Mouse (Mus musculus) brain, embryonic 14.5 days (tissue): ENCODE data around the gene Tgfbr3l. TPM values are rescaled to one million over a fixed set of nuclear protein-coding genes. Genes with fewer than 3 reads are reported as not detected.
A peak's percentile ranks its signal among the peaks of the same experiment; 100 is the strongest.

Experiments used
- DNase-seq: peaks from one replicate; pipeline ENCODE4 v3.0.0-alpha.2; 2011; ENCODE audit warnings: low read depth
- CTCF ChIP-seq: fragments of 200-500 bp; IDR thresholded peaks from 2 replicates; pipeline ENCODE4 v1.5.1; 2012; ENCODE audit warnings: inconsistent platforms, mild to moderate bottlenecking, moderate library complexity, borderline replicate concordance; ENCODE audit not compliant: insufficient read depth, insufficient read length; ENCODE audit errors: extremely low read depth
- POLR2A ChIP-seq: fragments of 200-500 bp; IDR thresholded peaks from 2 replicates; pipeline ENCODE4 v1.6.1; 2012; ENCODE audit warnings: mild to moderate bottlenecking, inconsistent platforms, borderline replicate concordance; ENCODE audit not compliant: poor library complexity, insufficient read depth, insufficient read length, severe bottlenecking; ENCODE audit errors: extremely low read depth
- polyA plus RNA-seq: library from polyadenylated mRNA; depleted of rRNA; stranded (reverse); fragments of >200 nt; gene quantifications from 2 replicates; pipeline ENCODE4 v1.2.3, GENCODE M21; 2012; rRNA removed

Gene Tgfbr3l
- polyA plus RNA-seq: 47.4 and 61.4 TPM in 2 replicates

DNA sequence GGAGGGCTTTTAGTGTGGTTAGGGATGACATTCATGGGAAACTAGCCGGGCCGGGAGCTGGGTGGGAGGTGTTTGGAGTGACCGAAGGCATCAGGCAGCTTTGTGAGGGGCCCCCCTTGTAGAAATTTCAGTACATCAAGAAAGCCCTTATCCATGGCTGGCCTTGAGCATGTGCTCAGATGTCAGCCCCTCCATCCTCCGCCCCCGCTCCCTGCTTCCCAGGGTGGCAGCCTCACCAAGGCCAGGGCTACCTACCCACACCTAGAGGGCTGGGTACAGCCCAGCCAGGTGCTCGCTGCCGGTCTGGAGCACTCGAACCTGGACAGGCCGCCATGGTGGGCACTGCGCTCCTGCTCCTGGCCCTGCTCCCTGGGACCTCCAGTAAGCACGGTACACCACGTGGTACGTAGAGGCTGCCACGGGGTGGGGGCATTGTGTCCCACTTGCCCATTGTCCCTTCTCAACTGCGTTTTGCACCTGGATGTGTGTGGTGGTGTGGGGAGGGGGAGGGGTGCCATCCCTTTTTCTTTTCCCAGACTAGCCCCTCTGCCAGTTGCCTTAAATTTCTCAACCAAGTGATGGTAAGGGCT, at the start of gene Tgfbr3l:
TSS of gene Tgfbr3l (plus strand) at position 264 of the 590 bp plus-strand sequence.
- TF ChIP-seq CTCF: no peak
- TF ChIP-seq POLR2A: no peak
- DNase-seq: no peak

DNA sequence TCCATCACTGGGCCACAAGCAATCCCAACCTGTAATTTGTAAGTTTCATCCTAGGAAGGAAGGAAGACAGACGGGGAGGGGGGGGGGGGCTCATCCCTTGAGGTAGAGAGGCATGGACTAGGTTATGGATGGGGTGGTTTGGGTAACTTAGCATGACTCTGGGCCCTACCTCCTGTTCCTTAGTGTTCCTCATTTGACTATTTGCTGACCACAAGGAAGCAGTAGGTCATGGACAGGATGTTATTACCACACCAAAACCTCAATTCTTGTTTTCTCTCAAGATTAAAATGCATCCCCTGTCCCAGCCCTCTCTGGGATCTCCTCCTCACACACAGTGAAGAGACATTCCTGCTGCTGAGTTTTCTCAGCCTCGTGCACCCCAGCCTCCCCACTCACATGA, 46.7 kb upstream of the Tgfbr3l start:
- no peak for TF ChIP-seq POLR2A
- no peak for TF ChIP-seq CTCF
- no peak for DNase-seq

DNA sequence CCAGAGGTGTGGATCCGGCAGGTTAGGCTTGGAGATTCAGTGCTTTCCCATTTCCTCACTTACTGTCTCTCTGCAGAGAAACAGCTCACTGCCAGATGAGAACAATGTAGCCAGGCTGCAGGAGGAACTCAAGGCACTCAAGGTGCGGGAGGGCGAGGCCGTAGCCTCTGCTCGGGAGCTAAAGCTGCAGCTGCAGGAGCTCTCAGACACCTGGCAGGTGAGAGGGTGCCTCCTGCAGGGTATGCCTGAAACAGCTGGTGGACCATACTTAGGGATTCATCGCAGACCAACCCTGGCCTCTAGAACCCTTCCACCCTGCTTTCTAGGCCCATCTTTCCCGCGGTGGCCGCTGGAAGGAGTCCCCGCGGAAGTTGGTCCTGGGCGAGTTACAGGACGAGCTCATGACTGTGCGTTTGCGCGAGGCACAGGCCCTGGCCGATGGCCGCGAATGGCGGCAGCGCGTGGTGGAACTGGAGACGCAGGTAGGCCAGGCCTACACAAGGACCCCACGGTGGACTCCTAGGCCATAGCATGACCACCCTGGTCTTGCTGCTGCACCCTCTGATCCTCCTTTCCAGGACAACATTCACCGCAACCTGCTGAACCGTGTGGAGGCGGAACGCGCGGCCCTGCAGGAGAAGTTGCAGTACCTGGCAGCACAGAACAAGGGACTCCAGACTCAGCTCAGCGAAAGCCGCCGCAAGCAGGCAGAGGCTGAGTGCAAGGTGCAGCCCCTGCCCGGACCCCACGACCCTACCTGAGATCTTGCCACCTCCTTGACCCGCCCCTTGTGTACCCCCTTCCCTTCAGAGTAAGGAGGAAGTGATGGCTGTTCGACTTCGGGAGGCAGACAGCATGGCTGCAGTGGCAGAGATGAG, 42.5 kb upstream of the Tgfbr3l start:
- no peak for DNase-seq
- TF ChIP-seq CTCF (no peak), POLR2A (no peak)

DNA sequence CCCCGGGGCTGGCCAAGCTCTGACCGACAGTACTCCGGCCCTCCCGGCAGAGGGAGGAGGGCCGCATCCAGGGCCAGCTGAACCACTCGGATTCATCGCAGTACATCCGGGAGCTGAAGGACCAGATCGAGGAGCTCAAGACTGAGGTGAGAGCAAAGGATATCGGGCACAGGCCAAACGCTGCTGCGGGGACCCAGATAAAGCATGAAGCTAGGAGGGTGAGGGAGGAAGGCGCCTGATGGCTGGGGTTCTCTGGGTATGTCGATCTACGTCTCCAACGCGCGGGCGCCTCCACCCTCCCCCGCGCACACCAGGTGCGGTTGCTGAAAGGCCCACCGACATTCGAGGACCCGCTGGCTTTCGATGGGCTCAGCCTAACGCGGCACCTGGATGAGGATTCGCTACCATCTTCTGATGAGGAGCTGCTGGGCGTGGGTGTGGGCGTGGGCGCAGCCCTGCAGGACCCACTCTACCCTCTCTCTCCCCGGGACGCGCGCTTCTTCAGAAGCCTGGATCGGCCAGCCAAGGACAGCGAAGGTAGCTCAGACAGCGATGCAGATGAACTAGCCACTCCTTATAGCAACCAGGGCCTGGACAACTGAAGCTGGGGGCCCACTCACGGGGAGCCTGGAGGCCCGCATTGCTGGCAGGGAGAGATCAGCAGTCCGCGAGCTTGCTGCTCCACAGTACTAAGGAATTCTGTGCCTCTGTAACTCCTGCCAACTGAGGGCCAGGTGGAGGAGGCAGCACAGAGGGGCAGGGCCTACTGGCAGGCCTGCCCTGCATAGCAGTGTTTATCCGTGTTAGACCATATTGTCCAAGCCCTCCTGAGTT, 41.6 kb upstream of the Tgfbr3l start:
- TF ChIP-seq CTCF (no peak), POLR2A (no peak)
- DNase-seq: peak; percentile 48

DNA sequence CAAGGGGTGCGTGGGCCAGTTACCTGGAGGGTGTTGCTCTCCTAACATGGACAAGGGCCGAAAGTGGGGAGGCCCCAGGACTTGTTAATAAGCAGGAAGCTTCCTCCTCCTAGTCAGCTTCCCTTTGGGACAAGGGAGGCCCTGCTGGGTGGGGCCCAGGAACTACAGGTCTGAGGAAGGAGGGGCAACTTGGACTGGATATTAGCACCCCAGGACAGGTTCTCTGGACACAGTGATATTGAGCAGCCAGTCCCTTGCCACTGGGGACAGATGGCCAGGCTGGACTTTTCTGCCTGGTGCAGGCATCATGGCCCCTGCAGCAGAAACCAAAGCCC, 41.0 kb upstream of the Tgfbr3l start:
- DNase-seq: no peak
- no peak for TF ChIP-seq CTCF
- no peak for TF ChIP-seq POLR2A

DNA sequence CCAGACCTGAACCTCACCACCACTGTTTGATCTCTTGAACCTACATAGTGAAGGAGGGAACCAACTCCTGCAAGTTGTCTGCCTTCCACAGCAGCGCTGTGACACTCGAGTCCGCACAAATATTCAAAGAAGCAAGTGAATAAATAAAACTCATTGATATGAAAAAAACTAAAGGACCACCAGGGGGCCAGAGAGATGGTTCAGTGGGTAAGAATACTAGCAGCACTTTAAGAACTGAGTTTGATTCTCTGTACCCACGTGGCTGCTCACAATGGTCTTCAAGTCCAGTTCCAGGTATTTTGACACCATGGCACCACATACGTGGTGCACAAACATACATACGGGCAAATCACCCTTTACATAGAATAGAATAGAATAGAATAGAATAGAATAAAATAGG, 36.9 kb upstream of the Tgfbr3l start:
- DNase-seq: no peak
- TF ChIP-seq POLR2A (no peak), CTCF (0 out of 2 replicates have a peak, but pooled peaks have one; percentile 1)

DNA sequence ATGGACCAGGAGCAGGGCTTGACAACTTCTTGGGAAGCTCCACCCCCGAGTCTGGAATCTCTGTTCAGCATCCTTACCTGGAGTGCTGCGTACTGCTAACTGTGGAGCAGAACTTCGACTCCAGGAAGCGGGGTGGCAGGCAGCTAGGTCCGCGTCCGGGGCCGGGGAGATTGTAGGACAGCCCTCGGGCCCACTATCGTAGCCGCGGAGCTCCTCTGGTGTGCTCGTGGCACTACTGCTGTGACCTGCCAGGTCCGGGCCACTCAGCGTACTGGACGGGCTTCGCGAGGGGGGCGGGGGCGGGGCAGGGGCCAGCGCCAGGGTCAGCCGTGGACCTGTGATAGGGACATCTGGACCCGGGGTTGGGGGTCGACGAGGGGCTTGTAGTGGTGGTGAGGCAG, 35.2 kb upstream of the Tgfbr3l start:
- TF ChIP-seq POLR2A (no peak), CTCF (no peak)
- DNase-seq: peak; percentile 43

DNA sequence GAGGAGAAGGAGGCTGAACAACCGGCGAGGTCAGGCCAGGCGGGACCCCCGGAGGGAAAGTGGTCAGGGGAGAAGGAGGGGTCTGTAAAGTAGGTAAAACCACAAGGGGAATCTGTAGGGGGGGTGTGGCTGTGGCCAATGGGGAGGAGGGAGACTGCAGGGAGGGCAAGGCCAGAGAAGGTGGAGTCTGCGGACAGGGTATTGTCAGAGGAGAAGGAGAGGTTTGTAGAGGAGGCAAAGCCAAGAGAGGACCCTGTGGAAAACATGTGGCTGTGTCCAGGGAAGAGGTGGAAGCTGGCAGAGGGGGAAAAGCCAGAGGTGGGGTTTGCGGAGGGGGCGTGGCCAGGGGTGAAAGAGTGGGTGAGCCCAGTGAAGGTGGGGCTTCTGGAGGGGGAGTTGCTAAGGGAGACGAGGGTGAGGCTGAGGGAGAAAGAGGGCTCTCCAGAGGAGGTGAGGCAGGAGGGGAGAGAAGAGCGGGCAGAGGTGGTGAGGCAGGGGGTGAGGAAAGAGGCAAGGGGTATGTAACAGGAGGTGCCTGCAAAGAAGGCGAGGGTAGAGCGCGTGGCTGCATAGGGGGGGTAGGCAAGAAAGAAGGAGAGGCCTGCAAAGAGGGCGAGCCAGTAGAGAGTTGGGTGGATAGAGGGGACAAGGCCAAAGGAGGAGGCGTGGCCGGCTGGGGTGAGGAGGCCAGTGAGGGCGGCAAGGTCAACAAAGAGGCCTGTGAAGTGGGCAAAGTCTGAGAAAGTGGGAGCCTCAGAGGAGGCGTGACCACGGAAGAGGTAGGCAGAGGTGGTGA, 34.6 kb upstream of the Tgfbr3l start:
- TF ChIP-seq POLR2A: no peak
- no peak for TF ChIP-seq CTCF
- peak; percentile 74 for DNase-seq

DNA sequence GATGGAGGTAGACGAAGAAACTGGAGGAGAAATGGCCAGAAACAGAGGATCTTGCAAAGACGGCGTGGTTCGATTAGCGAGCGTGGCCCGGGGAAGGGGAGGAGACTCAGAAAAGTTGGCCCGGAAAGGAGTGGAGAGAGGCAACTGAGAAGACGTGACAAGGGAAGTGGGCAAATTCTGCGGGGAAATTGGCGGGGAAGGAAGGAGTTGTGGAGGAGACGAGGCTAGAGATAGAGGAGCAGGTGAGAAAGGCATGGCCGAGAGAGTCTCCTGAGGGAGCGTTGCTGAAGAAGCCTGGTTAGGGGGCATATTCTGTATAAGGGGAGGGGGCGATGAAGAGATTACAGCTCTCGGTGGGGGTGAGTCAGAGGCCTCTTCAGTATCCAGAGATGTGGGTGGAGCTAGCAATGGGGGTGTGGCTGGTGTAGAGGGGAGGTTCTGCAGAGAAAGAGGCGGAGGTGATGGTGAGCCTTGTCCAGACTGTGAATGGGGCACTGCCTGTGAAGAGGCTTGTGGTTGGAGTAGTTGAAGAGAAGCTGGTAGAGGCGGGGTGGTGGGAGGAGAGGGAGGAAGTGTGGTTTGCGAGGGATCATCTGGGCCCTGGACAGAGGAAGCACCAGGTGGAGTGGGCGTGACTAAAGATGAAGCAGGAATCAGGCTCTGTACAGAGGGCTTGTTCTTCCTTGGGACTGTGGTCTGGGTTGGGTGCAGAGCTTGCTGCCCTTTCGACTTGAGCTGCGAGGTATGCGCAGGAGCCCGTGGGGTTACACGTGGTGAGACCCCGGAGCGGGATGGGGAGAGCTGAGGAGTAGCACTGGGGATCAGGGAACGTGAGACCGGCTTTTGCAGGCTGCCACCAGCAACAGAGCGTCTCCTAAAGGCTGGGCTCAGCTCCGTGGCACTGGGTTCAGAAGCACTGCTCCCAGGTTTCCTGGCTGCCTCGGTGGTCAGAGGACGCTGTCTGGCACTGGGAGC, 33.7 kb upstream of the Tgfbr3l start:
- no peak for TF ChIP-seq POLR2A
- no peak for TF ChIP-seq CTCF
- DNase-seq: peak; percentile 61

DNA sequence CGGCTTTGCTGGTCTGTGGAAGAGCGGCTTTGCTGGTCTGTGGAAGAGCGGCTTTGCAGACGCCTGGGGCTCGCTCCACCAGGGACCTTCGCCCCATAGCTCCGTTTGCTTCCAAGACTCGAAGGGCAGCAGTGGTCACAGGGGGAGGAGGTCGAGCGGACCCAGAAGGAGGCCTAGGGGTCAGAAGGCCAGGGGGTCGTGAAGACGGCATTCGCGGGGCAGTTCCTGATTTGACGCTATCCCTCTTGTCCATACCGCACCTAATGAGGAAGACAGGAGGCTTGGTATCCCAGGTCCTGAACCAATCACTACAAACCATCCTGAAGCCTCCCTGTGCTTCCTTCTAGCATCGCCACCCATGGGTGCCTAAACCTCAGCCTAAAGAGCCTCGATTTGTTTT, 31.7 kb upstream of the Tgfbr3l start:
- TF ChIP-seq POLR2A (no peak), CTCF (no peak)
- no peak for DNase-seq
